Mouse (Mus musculus) heart, postnatal 4 days (tissue): ENCODE data around the gene Galnt14. TPM values are rescaled to one million over a fixed set of nuclear protein-coding genes. Genes with fewer than 3 reads are reported as not detected.

Experiments used
- DNase-seq: peaks from one replicate; pipeline ENCODE4 v3.0.0; 2021
- total RNA-seq, 2 experiments: library from RNA; stranded (reverse); gene quantifications; 2 replicates each; pipeline ENCODE4 v1.2.3; 2021

Gene Galnt14
- total RNA-seq, 2 experiments from 2014 or later: 0.14 TPM; not detected in 1

DNA sequence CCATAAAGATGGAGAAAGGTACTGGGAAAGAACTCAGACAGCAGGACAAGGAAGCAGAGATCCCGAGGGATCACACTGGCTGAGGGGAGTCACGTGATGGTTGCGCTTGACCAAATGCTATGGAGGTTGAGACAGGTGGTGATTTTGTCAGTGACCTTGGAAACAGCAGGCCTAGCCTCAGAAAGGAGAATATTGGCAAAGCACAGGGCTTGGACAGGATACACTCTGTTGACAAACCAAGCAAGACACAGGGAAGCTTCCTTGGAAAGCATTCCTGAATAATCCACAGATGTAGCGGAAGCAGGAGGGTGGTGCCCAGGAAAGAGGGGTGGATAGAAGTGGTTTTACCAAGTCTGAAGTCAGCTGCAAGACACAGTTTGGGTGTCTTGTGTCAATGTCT lies 206.1 kb downstream of the Galnt14 start:
- no peak for DNase-seq

DNA sequence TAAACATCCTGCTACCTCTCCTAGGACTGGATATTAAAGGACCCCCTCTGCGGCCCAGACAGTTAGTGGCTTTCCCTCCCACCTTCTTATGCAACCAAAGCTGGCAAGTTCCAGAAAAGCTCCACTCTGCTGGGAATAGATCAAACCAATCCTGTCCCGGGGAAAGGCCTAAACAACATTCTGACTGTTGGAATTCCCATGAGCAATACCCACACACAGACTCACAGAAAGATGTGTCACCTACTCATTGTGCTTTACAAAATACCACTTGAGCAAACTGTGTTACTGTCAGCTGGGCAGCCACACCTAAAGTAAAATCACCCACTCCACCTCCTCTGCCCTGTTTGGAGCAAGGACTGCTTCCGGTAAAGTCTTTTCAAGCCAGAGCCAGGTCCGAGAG lies 207.6 kb downstream of the Galnt14 start:
- DNase-seq: no peak

GRCm38 (mm10) chr17:73489519-73489918 lies 220.7 kb downstream of the Galnt14 start:
- no peak for DNase-seq

- peak; percentile 75 for DNase-seq
Measured at GRCm38 (mm10) chr17:73487792-73488191, 222.5 kb downstream of the Galnt14 start.

GRCm38 (mm10) chr17:73487380-73487779 lies 222.9 kb downstream of the Galnt14 start:
- no peak for DNase-seq

DNA sequence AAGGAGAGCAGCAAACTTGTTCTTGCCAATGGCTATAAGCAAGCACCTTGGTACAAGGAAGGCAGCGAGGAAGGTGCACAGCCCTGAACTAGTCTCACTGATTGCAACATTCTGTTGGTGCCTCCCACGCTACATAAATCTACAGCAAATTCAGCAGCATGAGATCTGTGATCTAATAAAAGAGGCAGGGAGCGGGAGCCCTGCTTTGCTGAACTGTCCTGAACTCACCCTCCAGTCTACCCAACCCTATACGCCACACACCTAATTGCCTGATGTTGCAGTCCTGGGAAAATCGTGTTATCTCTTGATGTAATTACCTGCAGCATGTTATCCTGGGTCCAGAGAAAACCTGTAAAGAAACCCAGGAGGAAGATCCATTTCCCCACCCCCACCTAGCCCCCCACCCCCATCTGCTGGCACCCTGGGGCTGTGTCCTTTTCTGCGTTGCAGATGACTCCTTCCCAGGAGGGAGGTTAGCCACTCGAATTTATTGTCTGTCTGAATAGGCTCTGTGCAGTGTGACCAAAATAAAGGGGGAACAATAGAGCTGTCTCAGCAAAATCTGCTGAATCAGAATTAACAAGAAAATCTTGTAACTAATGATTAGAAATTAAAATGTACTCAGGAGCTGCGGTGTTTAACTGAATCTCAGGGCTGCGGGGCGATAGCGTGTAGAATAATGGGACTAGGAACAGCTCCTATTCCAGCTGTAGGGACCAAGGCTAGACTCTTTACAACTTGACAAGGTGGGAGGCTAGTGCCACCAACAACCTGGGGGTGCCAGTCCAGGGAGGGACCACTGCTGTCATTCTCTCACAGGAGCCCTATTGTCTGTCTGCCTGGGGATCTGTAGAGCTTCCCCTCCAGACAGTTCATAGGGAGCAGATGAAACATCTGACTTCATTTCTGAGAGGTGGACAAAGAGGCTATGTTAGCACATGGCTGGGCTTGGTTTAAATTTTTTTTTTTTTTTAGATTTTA lies 232.9 kb downstream of the Galnt14 start:
- no peak for DNase-seq

DNA sequence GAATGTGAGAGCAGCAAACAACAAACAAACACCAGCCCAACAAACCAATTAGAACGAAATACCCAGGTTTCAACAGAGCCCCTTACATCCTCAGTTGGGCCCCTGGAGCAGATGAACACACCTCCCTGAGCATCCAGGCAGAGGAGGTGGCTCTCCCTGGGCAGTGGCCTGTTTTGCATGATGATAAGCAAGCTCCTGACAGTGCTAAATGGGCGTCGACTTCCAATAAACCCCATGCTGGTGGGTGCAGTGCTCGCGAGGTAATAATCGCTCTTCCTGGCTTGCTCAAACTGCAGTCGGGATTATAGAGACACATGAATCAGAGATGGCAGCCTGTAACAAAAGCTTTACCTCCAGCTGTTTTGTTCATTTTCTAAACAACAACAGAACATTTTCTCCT lies 235.9 kb downstream of the Galnt14 start:
- DNase-seq: no peak

DNA sequence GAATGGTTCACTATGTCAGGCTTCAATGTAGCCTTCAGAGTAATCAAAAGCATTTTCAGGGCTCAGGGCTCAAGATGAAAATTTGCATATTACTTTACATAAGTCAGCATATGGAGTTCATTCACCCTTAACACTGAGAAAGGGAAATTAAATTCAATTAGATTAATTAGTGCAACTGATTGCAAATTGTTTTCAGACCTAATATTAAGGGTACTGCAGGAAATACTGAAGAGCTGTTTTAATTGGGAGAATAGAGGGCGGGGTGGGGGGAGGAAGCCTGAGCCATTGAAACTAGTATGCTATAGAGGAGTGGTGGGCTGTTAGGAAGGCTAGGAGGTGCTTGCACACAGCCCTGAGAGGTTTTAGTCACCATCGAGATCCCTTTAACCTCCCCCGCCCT lies 237.2 kb downstream of the Galnt14 start:
- no peak for DNase-seq

DNA sequence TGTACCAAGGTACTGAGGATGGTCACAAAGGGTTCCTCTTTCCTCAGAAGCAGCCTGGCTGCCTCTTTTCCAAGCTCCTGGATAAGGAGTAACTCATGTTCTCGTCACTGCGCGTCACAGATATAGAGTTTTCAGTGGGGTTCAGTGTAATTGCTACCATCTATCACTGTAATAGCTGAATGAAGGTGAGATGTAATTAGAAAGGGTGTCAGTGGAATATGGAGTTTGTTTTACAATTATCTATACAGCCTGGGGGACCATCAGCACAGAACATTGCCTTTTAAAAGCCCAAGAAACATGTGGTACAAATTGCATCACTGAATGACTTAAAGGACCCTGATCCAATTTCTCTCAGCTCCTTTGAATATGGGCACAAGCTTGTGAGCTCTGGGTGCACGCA lies 249.4 kb downstream of the Galnt14 start:
- DNase-seq: no peak

DNA sequence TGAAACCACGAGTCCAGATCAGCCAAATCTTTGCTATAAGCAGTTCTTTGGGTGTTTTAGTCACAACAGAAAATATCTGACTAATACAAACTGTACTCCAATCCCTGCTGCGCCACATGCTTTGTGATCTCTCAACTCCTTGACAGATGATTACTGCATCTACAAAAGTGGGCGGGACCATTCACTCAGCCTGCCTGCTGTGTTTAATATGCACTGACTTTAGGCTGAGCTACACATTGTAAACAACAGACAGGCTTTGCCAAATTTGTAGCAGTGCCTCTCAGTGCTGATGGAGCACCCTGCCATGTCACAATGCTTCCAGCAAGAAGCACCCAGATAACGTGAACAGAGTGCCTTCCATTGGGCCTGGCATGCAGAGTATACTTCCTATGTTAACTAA lies 251.5 kb downstream of the Galnt14 start:
- no peak for DNase-seq

DNA sequence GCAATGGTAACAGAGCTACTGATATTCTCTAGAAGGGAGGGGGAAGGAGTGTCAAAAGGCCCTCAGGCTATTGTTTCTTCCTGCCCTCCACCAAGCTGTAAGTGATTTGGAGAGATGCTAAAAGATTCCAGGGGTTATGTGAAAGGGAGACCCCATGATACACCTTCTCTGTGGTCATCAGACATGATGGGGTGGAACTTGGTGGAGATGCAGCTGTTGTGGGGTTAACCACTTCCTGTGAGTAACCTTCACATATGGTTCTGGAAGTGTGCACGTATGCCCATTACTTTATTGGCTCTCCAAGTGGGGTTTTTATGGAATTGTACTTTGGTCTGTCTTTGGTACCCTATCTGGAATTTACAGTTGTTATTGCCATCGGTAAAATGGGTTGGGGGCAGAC lies 253.7 kb downstream of the Galnt14 start:
- no peak for DNase-seq

DNA sequence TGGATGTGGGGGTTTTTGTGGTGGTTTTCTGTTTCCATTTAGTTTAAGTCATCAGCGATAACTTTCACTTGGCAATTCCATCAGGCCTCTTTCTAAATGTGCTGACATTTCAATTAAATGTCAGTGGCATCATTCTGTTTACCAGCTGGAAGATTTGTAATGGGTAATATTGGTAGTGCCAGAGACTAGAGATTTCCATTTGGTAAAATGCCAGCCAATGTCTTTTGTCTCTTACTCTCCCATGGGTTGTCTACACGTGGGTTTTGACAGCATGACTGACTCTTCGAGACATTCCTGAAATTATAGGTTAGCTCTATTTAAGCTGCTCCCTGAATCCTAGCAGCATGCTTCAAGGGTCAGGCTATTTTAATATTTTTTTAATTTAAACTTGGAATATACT lies 256.6 kb downstream of the Galnt14 start:
- DNase-seq: no peak

GRCm38 (mm10) chr17:73452151-73452760 lies 258.0 kb downstream of the Galnt14 start:
- DNase-seq: no peak

DNA sequence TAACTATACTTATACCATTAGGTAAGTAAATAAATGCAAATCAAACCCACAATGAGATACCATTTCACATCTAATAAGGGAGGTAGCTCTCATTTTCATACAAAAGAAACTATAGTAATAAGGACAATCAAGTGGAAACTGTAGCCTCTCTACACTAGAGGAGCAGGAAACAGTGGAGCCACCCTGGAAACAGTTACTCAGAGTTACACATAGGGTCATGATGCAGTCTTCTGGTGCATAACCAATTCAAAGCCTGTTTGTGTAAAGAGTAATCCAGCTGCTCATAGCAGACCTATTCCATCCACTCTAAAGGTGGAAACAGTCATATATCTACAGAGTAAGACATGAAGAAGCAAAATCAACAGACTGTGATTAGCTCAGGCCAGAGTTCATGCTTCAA lies 261.1 kb downstream of the Galnt14 start:
- no peak for DNase-seq

Other genes starting within 250 kb of the Galnt14 start
- gene Ehd3, start 93.7 kb upstream of the Galnt14 start, total RNA-seq: 1 to 10 TPM; 2.9 to 3.8 TPM
- 1 to 10 TPM; 3.7 to 4.6 TPM for gene Xdh, start 239.7 kb upstream of the Galnt14 start, total RNA-seq